Mouse (Mus musculus) heart, embryonic 16.5 days (tissue): ENCODE measurements around the gene Ptgs1. TPM values are rescaled to one million over a fixed set of nuclear protein-coding genes. Genes with fewer than 3 reads are reported as not detected.

Source experiments
- ATAC-seq: fragments of 200-750 bp; cut with Nextera tagmentation; replicated peaks from 2 replicates; pipeline ENCODE4 v1.8.0; 2017; ENCODE audit warnings: moderate number of reproducible peaks; ENCODE audit not compliant: insufficient read depth, low FRiP score; ENCODE audit errors: extremely low read depth
- H3K27ac ChIP-seq: fragments of 300-500 bp; sonication (generic); 2 replicates; pipeline ENCODE4 v1.5.1; 2014; ENCODE audit warnings: mild to moderate bottlenecking, low read length, control low read depth, moderate library complexity
- H3K27me3 ChIP-seq: fragments of 300-500 bp; sonication (generic); 2 replicates; pipeline ENCODE4 v1.6.1; 2014; ENCODE audit warnings: low read length, mixed read lengths; ENCODE audit not compliant: control insufficient read depth, insufficient read depth
- H3K36me3 ChIP-seq: fragments of 300-500 bp; sonication (generic); 2 replicates; pipeline ENCODE4 v1.6.1; 2014; ENCODE audit not compliant: control insufficient read depth, insufficient read depth
- H3K4me1 ChIP-seq: fragments of 300-500 bp; sonication (generic); 2 replicates; pipeline ENCODE4 v1.6.1; 2014; ENCODE audit warnings: low read length, mixed read lengths; ENCODE audit not compliant: control insufficient read depth, insufficient read depth
- H3K4me2 ChIP-seq: fragments of 300-500 bp; sonication (generic); 2 replicates; pipeline ENCODE4 v1.6.1; 2014; ENCODE audit warnings: low read depth, mild to moderate bottlenecking, control low read depth, low read length
- H3K4me3 ChIP-seq: fragments of 300-500 bp; sonication (generic); 2 replicates; pipeline ENCODE4 v1.5.1; 2014; ENCODE audit warnings: mild to moderate bottlenecking, control low read depth, low read length
- H3K9ac ChIP-seq: fragments of 300-500 bp; sonication (generic); 2 replicates; pipeline ENCODE4 v1.6.1; 2014; ENCODE audit warnings: low read length, control low read depth
- H3K9me3 ChIP-seq: fragments of 300-500 bp; sonication (generic); replicated peaks from 2 replicates; pipeline ENCODE4 v1.6.1; 2016; ENCODE audit warnings: low read length; ENCODE audit not compliant: control insufficient read depth
- WGBS: fragments of 180-500 bp; shearing (Covaris S2); extraction: QIAGEN DNeasy Blood & Tissue Kit; methylation state at CpG from one replicate; pipeline ENCODE4 v1.1.7; 2014; 5-methylcytosine and 5-hydroxymethylcytosine counted together
- polyA plus RNA-seq: library from polyadenylated mRNA; unstranded; fragments of >200 nt; fragmentation: Nextera tagmentation; extraction: Ambion mirVana; gene quantifications from 2 replicates; pipeline ENCODE4 v1.2.1, GENCODE M21; 2015

Gene Ptgs1
- polyA plus RNA-seq, 1 experiment from 2014 or later = 21.9 TPM

DNA sequence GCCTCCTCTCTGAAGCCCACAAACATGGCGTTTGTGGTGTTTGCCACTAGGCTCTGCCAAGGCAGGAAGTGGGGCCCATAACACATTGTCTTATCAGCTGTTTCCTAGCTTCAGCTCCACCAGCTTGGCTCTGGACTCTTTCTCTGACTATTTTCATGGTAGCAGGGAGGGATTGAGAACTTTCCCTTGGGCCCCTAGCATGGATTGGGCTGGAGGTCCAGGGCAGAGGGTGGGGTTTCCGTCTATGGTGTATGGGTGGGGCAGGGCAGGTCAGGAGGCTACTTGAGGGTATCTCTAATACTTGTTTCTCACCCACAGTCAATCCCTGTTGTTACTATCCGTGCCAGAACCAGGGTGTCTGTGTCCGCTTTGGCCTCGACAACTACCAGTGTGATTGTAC is 6.7 kb downstream of the Ptgs1 start:
- 0 out of 2 replicates have a peak overlapping the region, but pooled peaks have one; percentile 17 for H3K27ac ChIP-seq
- no peak overlapping the region for H3K4me2 ChIP-seq
- 0 out of 2 replicates have a peak, but pooled peaks have one; percentile 10 for ATAC-seq
- no peaks in the 10 kb centered on the region for H3K9me3 ChIP-seq
- no peak overlapping the region for H3K9ac ChIP-seq
- peaks cover 3% of the 10 kb centered on the region; the same call in 1 of the 2 replicates for H3K36me3 ChIP-seq
- no peaks in the 10 kb centered on the region for H3K27me3 ChIP-seq
- H3K4me1 ChIP-seq = peaks cover 31% of the 10 kb centered on the region
- no peak overlapping the region for H3K4me3 ChIP-seq
- 75% methylated on average over 5 of the region's 5 CpGs for WGBS

DNA sequence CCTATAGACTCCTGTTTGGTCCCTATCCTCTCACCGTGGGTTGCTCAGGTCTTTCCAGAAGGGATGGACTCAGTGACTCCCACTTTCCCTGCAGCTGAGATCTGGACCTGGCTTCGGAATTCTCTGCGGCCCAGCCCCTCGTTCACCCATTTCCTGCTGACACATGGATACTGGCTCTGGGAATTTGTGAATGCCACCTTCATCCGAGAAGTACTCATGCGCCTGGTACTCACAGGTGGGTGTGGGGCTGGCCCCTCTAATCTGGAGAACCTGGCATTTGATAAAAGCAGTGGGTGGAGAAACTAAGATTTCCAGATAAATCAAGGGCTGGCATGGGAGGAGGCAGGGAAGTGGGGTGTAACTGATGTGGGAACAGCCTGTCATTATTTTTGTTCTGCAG is 7.3 kb downstream of the Ptgs1 start:
- ATAC-seq = no peak
- H3K36me3 ChIP-seq = peaks cover 3% of the 10 kb centered on the region; the same call in 1 of the 2 replicates
- no peak overlapping the region for H3K4me3 ChIP-seq
- no peaks in the 10 kb centered on the region for H3K9me3 ChIP-seq
- no peak overlapping the region for H3K9ac ChIP-seq
- H3K4me2 ChIP-seq = no peak overlapping the region
- H3K27ac ChIP-seq = no peak overlapping the region
- H3K27me3 ChIP-seq = no peaks in the 10 kb centered on the region
- peaks cover 31% of the 10 kb centered on the region for H3K4me1 ChIP-seq
- 84% methylated on average over 6 of the region's 6 CpGs for WGBS

DNA sequence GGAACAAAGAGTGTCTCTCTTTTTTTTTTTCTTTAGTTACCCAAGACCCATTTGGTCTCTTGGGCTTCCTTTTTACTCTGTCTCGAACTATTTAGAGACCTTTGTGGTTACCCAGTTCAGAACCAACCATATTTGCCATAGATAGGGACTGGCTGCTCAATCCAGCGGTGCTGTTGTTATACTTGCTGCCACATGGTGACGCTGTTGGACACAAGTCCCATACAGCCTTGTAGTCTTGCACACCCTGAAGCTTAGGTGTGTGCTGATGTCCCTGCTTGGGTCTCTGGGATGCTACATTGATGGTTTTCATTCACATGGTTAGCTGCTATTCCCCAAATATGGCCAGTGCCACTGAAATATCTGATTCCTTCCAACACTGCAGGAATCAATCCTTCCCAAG is 8.2 kb downstream of the Ptgs1 start:
- no peak overlapping the region for H3K4me2 ChIP-seq
- WGBS = 80% methylated on average over 3 of the region's 3 CpGs
- H3K9me3 ChIP-seq = no peaks in the 10 kb centered on the region
- no peak overlapping the region for H3K27ac ChIP-seq
- H3K4me1 ChIP-seq = peaks cover 31% of the 10 kb centered on the region
- no peak overlapping the region for H3K9ac ChIP-seq
- peaks cover 3% of the 10 kb centered on the region; the same call in 1 of the 2 replicates for H3K36me3 ChIP-seq
- no peak overlapping the region for H3K4me3 ChIP-seq
- ATAC-seq = no peak
- no peaks in the 10 kb centered on the region for H3K27me3 ChIP-seq

DNA sequence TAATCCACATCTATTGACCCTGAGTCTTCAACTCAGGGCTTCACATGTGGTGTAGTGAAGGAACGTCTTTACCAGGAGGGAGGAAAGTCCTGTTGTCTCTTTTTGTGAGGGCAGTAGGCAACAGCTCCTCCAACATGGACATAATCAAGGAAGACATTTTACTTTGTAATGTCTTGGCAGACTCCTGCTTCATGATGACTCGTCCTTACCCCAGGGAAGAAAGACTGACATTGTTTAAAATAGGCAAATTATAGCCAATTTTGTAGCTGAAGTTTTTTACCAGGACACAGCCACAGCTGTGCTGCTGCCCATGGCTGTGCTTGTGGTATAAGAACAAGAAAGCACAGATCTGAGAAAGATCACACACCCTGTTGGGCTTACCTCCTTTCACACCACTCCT is 8.7 kb downstream of the Ptgs1 start:
- no peak overlapping the region for H3K4me3 ChIP-seq
- peaks cover 3% of the 10 kb centered on the region; the same call in 1 of the 2 replicates for H3K36me3 ChIP-seq
- H3K9ac ChIP-seq = no peak overlapping the region
- 80% methylated on average over 2 of the region's 2 CpGs for WGBS
- no peak for ATAC-seq
- H3K4me1 ChIP-seq = peaks cover 31% of the 10 kb centered on the region
- no peak overlapping the region for H3K4me2 ChIP-seq
- no peak overlapping the region for H3K27ac ChIP-seq
- no peaks in the 10 kb centered on the region for H3K27me3 ChIP-seq
- H3K9me3 ChIP-seq = no peaks in the 10 kb centered on the region

DNA sequence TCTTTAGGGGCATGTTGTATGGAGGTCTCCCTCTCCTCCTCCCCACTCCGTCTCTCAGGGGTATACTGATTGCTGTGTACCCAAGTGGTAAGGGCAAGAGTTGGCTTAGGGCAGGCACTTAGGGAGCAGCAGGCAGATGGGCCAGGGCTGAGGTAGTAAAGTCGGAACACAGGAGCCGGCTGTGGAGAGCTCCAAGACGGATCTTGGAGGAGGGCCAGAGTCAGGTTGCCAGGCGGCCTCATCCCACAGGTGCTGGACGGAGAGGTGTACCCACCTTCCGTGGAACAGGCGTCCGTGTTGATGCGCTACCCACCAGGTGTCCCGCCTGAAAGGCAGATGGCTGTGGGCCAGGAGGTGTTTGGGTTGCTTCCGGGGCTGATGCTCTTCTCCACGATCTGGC is 12.3 kb downstream of the Ptgs1 start:
- Histone ChIP-seq H3K4me3 (no peak overlapping the region), H3K36me3 (peaks cover 3% of the 10 kb centered on the region; the same call in 1 of the 2 replicates), H3K4me1 (peaks cover 2% of the 10 kb centered on the region; the same call in 1 of the 2 replicates), H3K27ac (no peak overlapping the region), H3K9ac (no peak overlapping the region), H3K9me3 (no peaks in the 10 kb centered on the region), H3K27me3 (no peaks in the 10 kb centered on the region), H3K4me2 (no peak overlapping the region)
- WGBS = 86% methylated on average over 13 of the region's 13 CpGs
- no peak for ATAC-seq

DNA sequence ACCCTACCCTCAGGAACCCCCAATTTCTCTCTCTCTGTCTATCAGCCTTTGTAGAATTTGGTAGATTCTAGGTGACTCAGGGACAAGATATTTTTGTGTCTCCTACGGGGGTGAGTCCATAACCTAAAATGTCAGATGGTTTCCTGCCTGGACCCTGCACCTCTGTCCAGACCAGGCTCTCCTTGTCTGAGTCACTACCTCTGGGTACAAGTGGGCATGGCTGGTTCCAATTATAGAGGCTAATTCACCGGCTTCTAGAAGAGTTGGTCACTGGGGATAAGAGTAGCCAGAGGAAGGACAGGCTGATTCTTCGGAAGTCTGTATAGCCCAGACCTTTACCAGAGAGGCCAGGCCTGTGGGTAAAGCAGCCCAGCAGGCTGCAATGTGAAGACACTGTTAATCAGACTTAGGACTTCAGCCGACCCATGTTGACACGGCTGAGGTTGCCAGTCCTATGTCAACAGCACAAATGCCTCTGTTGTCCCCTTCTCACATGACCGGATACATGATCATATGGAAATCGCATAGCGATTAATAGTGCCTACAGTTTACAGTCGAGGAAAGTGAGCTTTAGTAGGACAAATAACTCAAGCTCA is 13.2 kb downstream of the Ptgs1 start:
- no peaks in the 10 kb centered on the region for H3K4me1 ChIP-seq
- H3K36me3 ChIP-seq = peaks cover 3% of the 10 kb centered on the region; the same call in 1 of the 2 replicates
- no peak overlapping the region for H3K27ac ChIP-seq
- WGBS = 75% methylated on average over 9 of the region's 9 CpGs
- H3K9me3 ChIP-seq = no peaks in the 10 kb centered on the region
- H3K27me3 ChIP-seq = no peaks in the 10 kb centered on the region
- no peak overlapping the region for H3K4me3 ChIP-seq
- no peak overlapping the region for H3K9ac ChIP-seq
- no peak for ATAC-seq
- H3K4me2 ChIP-seq = no peak overlapping the region

DNA sequence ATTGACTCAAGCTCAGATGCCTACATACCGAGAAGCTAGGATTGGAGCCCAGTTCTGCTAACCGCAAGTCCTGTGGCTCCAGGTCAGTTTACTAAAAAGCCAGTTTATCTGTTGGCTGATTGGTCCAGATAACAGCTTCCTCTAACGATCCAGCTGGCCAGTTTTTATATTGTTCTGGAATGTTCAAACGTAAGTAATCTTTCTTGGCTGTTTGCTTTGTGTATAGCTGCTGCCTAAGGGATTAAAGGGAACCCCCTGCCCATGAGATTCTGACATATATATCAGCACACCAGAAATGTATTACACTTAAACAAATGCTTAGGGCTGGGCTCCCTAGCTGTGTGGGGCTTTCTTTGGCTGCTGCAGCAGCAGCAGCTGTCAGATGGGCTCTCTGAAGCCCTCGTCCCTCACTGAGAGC is 13.7 kb downstream of the Ptgs1 start:
- no peak overlapping the region for H3K4me3 ChIP-seq
- H3K27me3 ChIP-seq = no peaks in the 10 kb centered on the region
- no peak overlapping the region for H3K27ac ChIP-seq
- H3K9me3 ChIP-seq = no peaks in the 10 kb centered on the region
- H3K4me1 ChIP-seq = no peaks in the 10 kb centered on the region
- H3K4me2 ChIP-seq = no peak overlapping the region
- H3K36me3 ChIP-seq = no peaks in the 10 kb centered on the region
- no peak overlapping the region for H3K9ac ChIP-seq
- ATAC-seq = no peak
- 42% methylated on average over 5 of the region's 5 CpGs for WGBS

DNA sequence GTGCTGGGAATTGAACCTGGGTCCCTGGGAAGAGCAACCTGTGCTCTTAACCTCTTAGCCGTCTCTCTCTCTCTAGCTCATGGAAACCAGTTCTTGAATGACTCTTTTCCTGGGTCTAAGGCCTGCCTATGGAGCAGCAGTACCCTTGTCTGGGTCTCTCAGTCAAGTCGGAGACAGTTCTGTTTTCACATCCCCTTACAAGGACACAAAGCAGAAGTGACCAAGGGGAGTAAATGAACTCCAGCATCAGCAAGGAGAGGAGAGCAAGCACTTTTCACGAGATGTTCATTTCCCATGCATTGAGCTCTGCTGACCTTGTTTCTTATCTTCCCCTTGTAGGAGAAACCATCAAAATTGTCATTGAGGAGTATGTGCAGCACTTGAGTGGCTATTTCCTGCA is 14.5 kb downstream of the Ptgs1 start:
- no peak overlapping the region for H3K4me3 ChIP-seq
- no peaks in the 10 kb centered on the region for H3K9me3 ChIP-seq
- no peak overlapping the region for H3K27ac ChIP-seq
- ATAC-seq = no peak
- WGBS = 64% methylated on average over 3 of the region's 3 CpGs
- no peaks in the 10 kb centered on the region for H3K4me1 ChIP-seq
- H3K36me3 ChIP-seq = no peaks in the 10 kb centered on the region
- H3K9ac ChIP-seq = no peak overlapping the region
- H3K27me3 ChIP-seq = no peaks in the 10 kb centered on the region
- no peak overlapping the region for H3K4me2 ChIP-seq

DNA sequence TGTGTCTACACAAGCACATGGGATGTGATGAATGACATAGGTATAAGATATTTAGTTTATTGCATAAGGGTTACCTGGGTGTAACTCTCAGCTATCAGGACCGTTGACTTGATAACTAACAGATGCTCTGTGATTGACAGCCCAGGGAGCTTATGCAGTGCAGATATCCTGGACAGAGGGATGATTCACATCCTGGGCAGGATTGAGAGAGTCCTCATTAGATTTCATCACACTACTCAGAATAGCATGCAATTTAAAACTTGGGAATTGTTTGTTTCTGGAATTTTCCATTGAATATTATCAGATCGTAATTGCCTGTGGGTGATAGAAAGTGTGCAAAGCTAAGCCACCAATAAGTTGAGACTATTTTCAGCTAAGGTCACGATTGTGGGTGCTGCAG is 17.7 kb downstream of the Ptgs1 start:
- WGBS = 62% methylated on average over 3 of the region's 3 CpGs
- ATAC-seq = no peak

More for the DNA sequence above, 17.7 kb downstream of the Ptgs1 start:
- Histone ChIP-seq H3K27ac (no peak overlapping the region), H3K9ac (no peak overlapping the region), H3K4me2 (no peak overlapping the region), H3K4me3 (no peak overlapping the region), H3K4me1 (no peaks in the 10 kb centered on the region), H3K9me3 (no peaks in the 10 kb centered on the region), H3K36me3 (no peaks in the 10 kb centered on the region), H3K27me3 (no peaks in the 10 kb centered on the region)
